Mouse (Mus musculus) MEL (cell line): ENCODE measurements around the gene Hells. TPM values are rescaled to one million over a fixed set of nuclear protein-coding genes. Genes with fewer than 3 reads are reported as not detected.

ENCODE experiments used
- DNase-seq: peaks from one replicate; pipeline ENCODE4 v3.0.0; 2011; ENCODE audit warnings: low read depth, low spot score
- H3K27ac ChIP-seq: 2 replicates; pipeline ENCODE4 v1.5.1; 2012; ENCODE audit warnings: low read depth, mild to moderate bottlenecking, control low read depth, low read length, moderate library complexity; ENCODE audit not compliant: control insufficient read depth
- H3K27me3 ChIP-seq, 2 experiments: fragments of 150-350 bp in 1 of 2; sonication (generic) in 1 of 2; 2 replicates each; pipeline ENCODE4 v1.6.1; 2012; ENCODE audit warnings: low read length in 2 of 2, mild to moderate bottlenecking in 2 of 2, improper control_type of control experiment in 1 of 2, moderate library complexity in 1 of 2; ENCODE audit not compliant: insufficient read depth in 2 of 2, control insufficient read depth in 1 of 2
- H3K36me3 ChIP-seq, 2 experiments: 2 replicates each; pipeline ENCODE4 v1.6.1; 2012 to 2014; ENCODE audit warnings: low read length in 2 of 2, improper control_type of control experiment in 1 of 2, inconsistent platforms in 1 of 2, mild to moderate bottlenecking in 1 of 2; ENCODE audit not compliant: insufficient read depth in 2 of 2, control insufficient read depth in 1 of 2
- H3K4me1 ChIP-seq, 2 experiments: fragments of 150-350 bp in 1 of 2; sonication (generic) in 1 of 2; 2 replicates each; pipeline ENCODE4 v1.6.1; 2012; ENCODE audit warnings: low read length in 2 of 2, improper control_type of control experiment in 1 of 2, mild to moderate bottlenecking in 1 of 2; ENCODE audit not compliant: insufficient read depth in 2 of 2, control insufficient read depth in 1 of 2
- H3K4me3 ChIP-seq, 2 experiments: fragments of 150-350 bp in 1 of 2; sonication (generic) in 1 of 2; 2 replicates each; pipeline ENCODE4 v1.5.1; 2012; ENCODE audit warnings: low read depth in 2 of 2, low read length in 2 of 2, mild to moderate bottlenecking in 2 of 2, moderate library complexity in 2 of 2, control low read depth in 1 of 2, improper control_type of control experiment in 1 of 2; ENCODE audit not compliant: control insufficient read depth in 1 of 2, insufficient read depth in 1 of 2
- H3K79me2 ChIP-seq: 2 replicates; pipeline ENCODE4 v1.6.1; 2012; ENCODE audit warnings: mild to moderate bottlenecking, low read length, moderate library complexity; ENCODE audit not compliant: control insufficient read depth, poor library complexity, insufficient read depth
- H3K9ac ChIP-seq: 2 replicates; pipeline ENCODE4 v1.6.1; 2012; ENCODE audit warnings: low read depth, mild to moderate bottlenecking, control low read depth, low read length, moderate library complexity; ENCODE audit not compliant: control insufficient read depth, poor library complexity, severe bottlenecking
- H3K9me3 ChIP-seq: fragments of 150-350 bp; sonication (generic); replicated peaks from 2 replicates; pipeline ENCODE4 v1.6.1; 2012; ENCODE audit warnings: mild to moderate bottlenecking, low read length, improper control_type of control experiment, moderate library complexity; ENCODE audit not compliant: insufficient read depth
- BHLHE40 ChIP-seq: IDR thresholded peaks from 2 replicates; pipeline ENCODE4 v1.6.1; 2012; ENCODE audit warnings: low read depth, mild to moderate bottlenecking, inconsistent platforms, low read length, improper control_type of control experiment, borderline replicate concordance
- CHD1 ChIP-seq: IDR thresholded peaks from 2 replicates; pipeline ENCODE4 v1.6.1; 2012; ENCODE audit warnings: low read depth, mild to moderate bottlenecking, inconsistent platforms, low read length, improper control_type of control experiment
- CTCF ChIP-seq, 3 experiments: IDR thresholded peaks in 2 of 3; conservative IDR thresholded peaks in 1 of 3; 2 replicates each; pipeline ENCODE4 v1.5.1; 2011 to 2012; ENCODE audit warnings: low read length in 3 of 3, low read depth in 2 of 3, mild to moderate bottlenecking in 2 of 3, improper control_type of control experiment in 1 of 3, inconsistent platforms in 1 of 3, mixed read lengths in 1 of 3, moderate library complexity in 1 of 3; ENCODE audit not compliant: control insufficient read depth in 1 of 3, insufficient read depth in 1 of 3, poor library complexity in 1 of 3, severe bottlenecking in 1 of 3
- ELF1 ChIP-seq: IDR thresholded peaks from 2 replicates; pipeline ENCODE4 v1.6.1; 2014; ENCODE audit warnings: low read depth, mild to moderate bottlenecking, inconsistent platforms, low read length, improper control_type of control experiment, moderate library complexity
- EP300 ChIP-seq, 2 experiments: IDR thresholded peaks; 2 replicates each; pipeline ENCODE4 v1.6.1; 2011; ENCODE audit warnings: improper control_type of control experiment in 2 of 2, low read length in 2 of 2, low read depth in 1 of 2, mild to moderate bottlenecking in 1 of 2
- GATA1 ChIP-seq: IDR thresholded peaks from 2 replicates; pipeline ENCODE4 v1.6.1; 2011; ENCODE audit warnings: low read depth, low read length, improper control_type of control experiment
- HCFC1 ChIP-seq: IDR thresholded peaks from 2 replicates; pipeline ENCODE4 v1.6.1; 2012; ENCODE audit warnings: low read depth, mild to moderate bottlenecking, inconsistent platforms, low read length, improper control_type of control experiment, moderate library complexity
- JUND ChIP-seq: IDR thresholded peaks from 2 replicates; pipeline ENCODE4 v1.6.1; 2011; ENCODE audit warnings: low read depth, mild to moderate bottlenecking, improper control_type of control experiment, low read length
- KAT2A ChIP-seq: conservative IDR thresholded peaks from 2 replicates; pipeline ENCODE4 v1.6.1; 2012; ENCODE audit warnings: low read depth, low read length, improper control_type of control experiment, inconsistent platforms
- MAZ ChIP-seq: IDR thresholded peaks from 2 replicates; pipeline ENCODE4 v1.6.1; 2012; ENCODE audit warnings: low read depth, mild to moderate bottlenecking, inconsistent platforms, low read length, improper control_type of control experiment
- MYC ChIP-seq: IDR thresholded peaks from 2 replicates; pipeline ENCODE4 v1.6.1; 2011; ENCODE audit warnings: low read depth, mild to moderate bottlenecking, low read length, improper control_type of control experiment, moderate library complexity
- NRF1 ChIP-seq: IDR thresholded peaks from 2 replicates; pipeline ENCODE4 v1.6.1; 2014; ENCODE audit warnings: low read depth, mild to moderate bottlenecking, inconsistent platforms, low read length, improper control_type of control experiment, moderate library complexity; ENCODE audit not compliant: poor library complexity, insufficient read depth, severe bottlenecking
- POLR2A ChIP-seq, 2 experiments: IDR thresholded peaks; 2 replicates each; pipeline ENCODE4 v1.6.1; 2011 to 2012; ENCODE audit warnings: low read length in 2 of 2, mild to moderate bottlenecking in 2 of 2, control low read depth in 1 of 2, improper control_type of control experiment in 1 of 2, low read depth in 1 of 2, moderate library complexity in 1 of 2; ENCODE audit not compliant: control insufficient read depth in 1 of 2, insufficient read depth in 1 of 2, poor library complexity in 1 of 2
- POLR2AphosphoS2 ChIP-seq: IDR thresholded peaks from 2 replicates; pipeline ENCODE4 v1.6.1; 2011; ENCODE audit warnings: low read length, improper control_type of control experiment
- POLR2AphosphoS5 ChIP-seq: IDR thresholded peaks from 2 replicates; pipeline ENCODE4 v1.6.1; 2012; ENCODE audit warnings: low read depth, borderline replicate concordance, mild to moderate bottlenecking, inconsistent platforms, low read length, moderate library complexity, mixed read lengths
- RAD21 ChIP-seq: IDR thresholded peaks from 2 replicates; pipeline ENCODE4 v1.6.1; 2011; ENCODE audit warnings: mild to moderate bottlenecking, low read depth, low read length, improper control_type of control experiment
- SMC3 ChIP-seq: IDR thresholded peaks from 2 replicates; pipeline ENCODE4 v1.6.1; 2011; ENCODE audit warnings: low read depth, low read length, improper control_type of control experiment
- TAL1 ChIP-seq: IDR thresholded peaks from 2 replicates; pipeline ENCODE4 v1.6.1; 2012; ENCODE audit warnings: mild to moderate bottlenecking, inconsistent platforms, low read length, moderate library complexity, mixed read lengths
- TCF12 ChIP-seq: IDR thresholded peaks from 2 replicates; pipeline ENCODE4 v1.6.1; 2014; ENCODE audit warnings: low read depth, mild to moderate bottlenecking, inconsistent platforms, low read length, improper control_type of control experiment, moderate library complexity
- UBTF ChIP-seq: IDR thresholded peaks from 2 replicates; pipeline ENCODE4 v1.6.1; 2012; ENCODE audit warnings: low read depth, mild to moderate bottlenecking, inconsistent platforms, low read length, improper control_type of control experiment, moderate library complexity, borderline replicate concordance; ENCODE audit not compliant: insufficient read depth
- USF1 ChIP-seq: IDR thresholded peaks from 2 replicates; pipeline ENCODE4 v1.6.1; 2014; ENCODE audit warnings: low read depth, mild to moderate bottlenecking, inconsistent platforms, low read length, improper control_type of control experiment, moderate library complexity
- USF2 ChIP-seq, 2 experiments: IDR thresholded peaks; 2 replicates each; pipeline ENCODE4 v1.6.1; 2011 to 2012; ENCODE audit warnings: improper control_type of control experiment in 2 of 2, low read length in 2 of 2, borderline replicate concordance in 1 of 2, inconsistent platforms in 1 of 2, low read depth in 1 of 2, mild to moderate bottlenecking in 1 of 2; ENCODE audit not compliant: insufficient read depth in 1 of 2
- ZC3H11A ChIP-seq: IDR thresholded peaks from 2 replicates; pipeline ENCODE4 v1.6.1; 2012; ENCODE audit warnings: low read depth, mild to moderate bottlenecking, inconsistent platforms, low read length, improper control_type of control experiment
- ZMIZ1 ChIP-seq: IDR thresholded peaks from 2 replicates; pipeline ENCODE4 v1.6.1; 2012; ENCODE audit warnings: low read depth, mild to moderate bottlenecking, inconsistent platforms, low read length, improper control_type of control experiment, moderate library complexity
- ZNF384 ChIP-seq: IDR thresholded peaks from 2 replicates; pipeline ENCODE4 v1.6.1; 2012; ENCODE audit warnings: low read depth, mild to moderate bottlenecking, inconsistent platforms, low read length, improper control_type of control experiment
- polyA plus RNA-seq, 2 experiments: library from polyadenylated mRNA; stranded (reverse) in 1 of 2; unstranded in 1 of 2; fragments of >175 nt in 1 of 2; fragments of >200 nt in 1 of 2; gene quantifications; 2 replicates each; pipeline versions ENCODE4 v1.2.1 to v1.2.4; 2012; ENCODE audit warnings: low replicate concordance in 2 of 2, low read depth in 1 of 2; ENCODE audit not compliant: insufficient read length in 2 of 2, insufficient read depth in 1 of 2, missing spikeins in 1 of 2
- total RNA-seq: library from RNA; depleted of rRNA; stranded (reverse); fragments of 300-350 nt; gene quantifications from 2 replicates; pipeline ENCODE4 v1.2.3, GENCODE M21; 2012

Hells gene
- total and polyA plus RNA-seq, 3 experiments = 56.8 to 159 TPM; not detected in 1

DNA sequence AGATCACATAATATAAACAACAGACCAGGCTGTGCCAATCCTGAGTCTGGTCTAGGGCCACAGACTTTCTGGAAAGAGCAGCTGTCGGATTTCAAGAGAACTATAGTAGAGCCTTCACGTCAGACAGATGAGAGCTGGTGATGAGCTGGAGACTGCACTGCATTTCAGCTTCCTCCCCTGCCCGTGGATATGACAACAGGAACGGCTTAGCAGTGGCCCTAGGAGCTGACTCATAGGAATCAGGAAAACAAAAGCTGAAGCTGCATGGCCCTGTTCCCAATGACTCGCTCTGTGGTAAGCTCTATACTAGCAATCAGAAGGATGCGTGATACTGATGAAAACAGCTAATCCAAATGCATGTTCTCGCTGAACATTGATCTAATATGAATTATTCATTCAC, 43.0 kb downstream of the Hells start (continued):
- TF ChIP-seq RAD21 = no peak
- no peak for TF ChIP-seq MYC
- TF ChIP-seq POLR2A (IDR thresholded peaks at IDR 0.05; ENCODE audit: control insufficient read depth in 1 of 2, insufficient read depth in 1 of 2, low read depth in 1 of 2, low read length in 2 of 2, poor library complexity in 1 of 2) = 0 out of 4 replicates have a peak, but pooled peaks of 1 of the 2 experiments have one; percentile 45
- no peak for TF ChIP-seq USF1
- 0 out of 2 replicates have a peak, but pooled peaks have one; percentile 8 for TF ChIP-seq ZNF384
- no peak for TF ChIP-seq ELF1
- no peak for TF ChIP-seq CHD1
- TF ChIP-seq BHLHE40 = no peak
- no peak for TF ChIP-seq USF2 (IDR thresholded peaks at IDR 0.05; ENCODE audit: borderline replicate concordance in 1 of 2, insufficient read depth in 1 of 2, low read depth in 1 of 2, low read length in 2 of 2)
- no peak for TF ChIP-seq MAZ

DNA sequence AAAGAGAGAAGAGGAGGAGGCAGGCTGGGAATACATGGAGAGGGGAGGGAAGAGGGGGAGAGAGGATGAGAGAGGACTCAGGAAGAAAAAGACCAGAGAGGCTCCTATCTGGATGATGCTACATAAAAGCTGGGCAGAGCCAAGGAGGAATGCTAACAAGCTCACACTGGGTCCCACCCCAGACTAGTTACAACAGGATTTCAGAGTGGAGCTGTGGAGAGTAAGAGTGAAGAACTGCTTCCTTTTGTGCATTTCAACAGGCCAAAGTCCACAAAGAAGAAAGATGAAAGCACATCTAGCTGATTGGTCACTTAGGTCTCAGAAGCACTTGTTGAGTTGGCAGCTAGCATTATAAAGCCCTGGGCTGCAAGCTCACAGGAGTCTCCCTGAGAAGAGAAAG, 45.6 kb downstream of the Hells start:
- H3K27ac ChIP-seq = no peak overlapping the region
- no peaks in the 10 kb centered on the region for H3K4me1 ChIP-seq
- H3K27me3 ChIP-seq = no peaks in the 10 kb centered on the region
- no peaks in the 10 kb centered on the region for H3K9me3 ChIP-seq
- no peak for DNase-seq
- no peak overlapping the region for H3K4me3 ChIP-seq
- H3K36me3 ChIP-seq = 0 out of 4 replicates have a peak, but pooled peaks cover 0 to 2% of the 10 kb centered on the region in 2 experiments
- no peak for TF ChIP-seq BHLHE40
- TF ChIP-seq UBTF = no peak
- TF ChIP-seq POLR2AphosphoS2 = no peak
- TF ChIP-seq TCF12 = no peak
- no peak for TF ChIP-seq ZNF384
- no peak for TF ChIP-seq JUND
- no peak for TF ChIP-seq POLR2AphosphoS5
- H3K9ac ChIP-seq = no peak overlapping the region
- no peaks in the 10 kb centered on the region for H3K79me2 ChIP-seq

GRCm38 (mm10) chr19:38981966-38982365, 51.3 kb downstream of the Hells start:
- no peak overlapping the region for H3K4me3 ChIP-seq
- TF ChIP-seq SMC3 = peak; percentile 90
- TF ChIP-seq CTCF (IDR thresholded peaks at IDR 0.05 in 2 of 3, conservative IDR thresholded peaks at IDR 0.05 in 1 of 3; ENCODE audit: control insufficient read depth in 1 of 3, insufficient read depth in 1 of 3, low read depth in 2 of 3, low read length in 3 of 3, poor library complexity in 1 of 3, severe bottlenecking in 1 of 3) = peak; percentile 66 to 95 (median 75)
- TF ChIP-seq RAD21 = peak; percentile 96
- no peak for TF ChIP-seq TAL1
- TF ChIP-seq ZMIZ1 = no peak
- TF ChIP-seq NRF1 = no peak
- TF ChIP-seq ZNF384 = peak; percentile 77
- no peak for TF ChIP-seq MAZ
- TF ChIP-seq GATA1 = no peak
- TF ChIP-seq UBTF = no peak
- TF ChIP-seq USF2 (IDR thresholded peaks at IDR 0.05; ENCODE audit: borderline replicate concordance in 1 of 2, insufficient read depth in 1 of 2, low read depth in 1 of 2, low read length in 2 of 2) = no peak
- TF ChIP-seq POLR2AphosphoS5 = no peak
- no peak for TF ChIP-seq HCFC1
- TF ChIP-seq ZC3H11A = peak; percentile 81
- TF ChIP-seq KAT2A = no peak
- TF ChIP-seq EP300 (IDR thresholded peaks at IDR 0.05; ENCODE audit: low read depth in 1 of 2, low read length in 2 of 2) = 0 out of 4 replicates have a peak, but pooled peaks of 1 of the 2 experiments have one; percentile 35
- TF ChIP-seq POLR2AphosphoS2 = no peak
- TF ChIP-seq, all 39 proteins: peak for 6
- DNase-seq = peak; percentile 83
- H3K79me2 ChIP-seq = no peaks in the 10 kb centered on the region
- H3K36me3 ChIP-seq = no peaks in the 10 kb centered on the region
- no peaks in the 10 kb centered on the region for H3K4me1 ChIP-seq
- no peaks in the 10 kb centered on the region for H3K9me3 ChIP-seq
- no peaks in the 10 kb centered on the region for H3K27me3 ChIP-seq
- no peak overlapping the region for H3K9ac ChIP-seq
- no peak overlapping the region for H3K27ac ChIP-seq
